Mouse (Mus musculus) hindbrain, embryonic 14.5 days (tissue): ENCODE measurements around the gene Rasd1. TPM values are rescaled to one million over a fixed set of nuclear protein-coding genes. Genes with fewer than 3 reads are reported as not detected.
"Not testable (repeated sequence)": the region's sequence is repeated elsewhere in the genome, so short reads cannot be mapped to it uniquely, and the experiment has no call there.

ENCODE experiments used
- ATAC-seq: fragments of 200-750 bp; cut with Nextera tagmentation; 2 replicates; pipeline ENCODE4 v1.8.0; 2017; ENCODE audit warnings: moderate number of reproducible peaks, mild to moderate bottlenecking, moderate TSS enrichment, moderate library complexity; ENCODE audit not compliant: low FRiP score
- DNase-seq: peaks from one replicate; pipeline ENCODE4 v3.0.0-alpha.2; 2015; ENCODE audit warnings: low spot score
- H3K27ac ChIP-seq: fragments of 300-500 bp; sonication (generic); 2 replicates; pipeline ENCODE4 v1.5.1; 2014; ENCODE audit warnings: mild to moderate bottlenecking, moderate library complexity
- H3K27me3 ChIP-seq: fragments of 300-500 bp; sonication (generic); 2 replicates; pipeline ENCODE4 v1.6.1; 2014; ENCODE audit warnings: mild to moderate bottlenecking, low read length, mixed read lengths; ENCODE audit not compliant: control insufficient read depth, insufficient read depth
- H3K36me3 ChIP-seq: fragments of 300-500 bp; sonication (generic); replicated peaks from 2 replicates; pipeline ENCODE4 v1.6.1; 2014; ENCODE audit not compliant: control insufficient read depth, insufficient read depth
- H3K4me1 ChIP-seq: fragments of 300-500 bp; sonication (generic); replicated peaks from 2 replicates; pipeline ENCODE4 v1.6.1; 2014; ENCODE audit warnings: antibody characterized with exemption, low read length, mixed read lengths; ENCODE audit not compliant: control insufficient read depth, insufficient read depth
- H3K4me2 ChIP-seq: fragments of 300-500 bp; sonication (generic); replicated peaks from 2 replicates; pipeline ENCODE4 v1.6.1; 2014; ENCODE audit warnings: mild to moderate bottlenecking, moderate library complexity
- H3K4me3 ChIP-seq: fragments of 300-500 bp; sonication (generic); replicated peaks from 2 replicates; pipeline ENCODE4 v1.5.1; 2014; ENCODE audit warnings: mild to moderate bottlenecking, low read length
- H3K9ac ChIP-seq: fragments of 300-500 bp; sonication (generic); 2 replicates; pipeline ENCODE4 v1.6.1; 2014
- H3K9me3 ChIP-seq: fragments of 300-500 bp; sonication (generic); 2 replicates; pipeline ENCODE4 v1.6.1; 2016; ENCODE audit warnings: low read length; ENCODE audit not compliant: control insufficient read depth
- WGBS: fragments of 180-500 bp; shearing (Covaris S2); extraction: QIAGEN DNeasy Blood & Tissue Kit; methylation state at CpG from one replicate; pipeline ENCODE4 v1.1.7; 2014; 5-methylcytosine and 5-hydroxymethylcytosine counted together
- polyA plus RNA-seq: library from polyadenylated mRNA; unstranded; fragments of >200 nt; fragmentation: Nextera tagmentation; extraction: Ambion mirVana; gene quantifications from 2 replicates; pipeline ENCODE4 v1.2.1, GENCODE M21; 2014

Rasd1 gene
- polyA plus RNA-seq, 1 experiment from 2014 or later, result 1.3 TPM

- Histone ChIP-seq H3K36me3 (no peaks in the 10 kb centered on the region), H3K9me3 (no peaks in the 10 kb centered on the region), H3K4me1 (peaks cover 16% of the 10 kb centered on the region), H3K4me2 (peak within 1 kb of the TSS; percentile 92), H3K27me3 (no peaks in the 10 kb centered on the region), H3K4me3 (peak within 1 kb of the TSS; percentile 99), H3K9ac (peak within 1 kb of the TSS; percentile 98), H3K27ac (peak within 1 kb of the TSS; percentile 89)
- DNase-seq, result peak; percentile 97
- WGBS, result under 1% methylated on average over 43 of the region's 43 CpGs
- peak; percentile 97 for ATAC-seq
Measured at GRCm38 (mm10) chr11:59947752-59948400, 16.9 kb downstream of the Rasd1 start, which contains the start of gene Med9. TSS of gene Med9 (plus strand) at chr11:59948206.

GRCm38 (mm10) chr11:59944855-59945254 is 19.9 kb downstream of the Rasd1 start:
- H3K27ac ChIP-seq, H3K27me3 ChIP-seq, H3K4me2 ChIP-seq, DNase-seq, H3K9me3 ChIP-seq, H3K36me3 ChIP-seq, H3K9ac ChIP-seq, ATAC-seq, H3K4me3 ChIP-seq: not testable (repeated sequence)
- peaks cover 16% of the 10 kb centered on the region for H3K4me1 ChIP-seq
- WGBS, result 90% methylated on average over 10 of the region's 10 CpGs

GRCm38 (mm10) chr11:59941391-59941790 is 23.4 kb downstream of the Rasd1 start:
- no peaks in the 10 kb centered on the region for H3K4me1 ChIP-seq
- H3K4me2 ChIP-seq, result no peak overlapping the region
- no peak overlapping the region for H3K9ac ChIP-seq
- no peaks in the 10 kb centered on the region for H3K36me3 ChIP-seq
- WGBS, result 26% methylated on average over 3 of the region's 3 CpGs
- no peak for ATAC-seq
- DNase-seq, result no peak
- no peak overlapping the region for H3K27ac ChIP-seq
- no peak overlapping the region for H3K4me3 ChIP-seq
- H3K9me3 ChIP-seq, result no peaks in the 10 kb centered on the region
- H3K27me3 ChIP-seq, result no peaks in the 10 kb centered on the region

- no peak overlapping the region for H3K9ac ChIP-seq
- H3K36me3 ChIP-seq, result no peaks in the 10 kb centered on the region
- H3K27me3 ChIP-seq, result no peaks in the 10 kb centered on the region
- ATAC-seq, result no peak
- no peak for DNase-seq
- no peaks in the 10 kb centered on the region for H3K4me1 ChIP-seq
- no peak overlapping the region for H3K4me3 ChIP-seq
- no peaks in the 10 kb centered on the region for H3K9me3 ChIP-seq
- WGBS, result 64% methylated on average over 3 of the region's 3 CpGs
- no peak overlapping the region for H3K27ac ChIP-seq
- H3K4me2 ChIP-seq, result no peak overlapping the region
Measured at GRCm38 (mm10) chr11:59940645-59941044, 24.1 kb downstream of the Rasd1 start.

DNA sequence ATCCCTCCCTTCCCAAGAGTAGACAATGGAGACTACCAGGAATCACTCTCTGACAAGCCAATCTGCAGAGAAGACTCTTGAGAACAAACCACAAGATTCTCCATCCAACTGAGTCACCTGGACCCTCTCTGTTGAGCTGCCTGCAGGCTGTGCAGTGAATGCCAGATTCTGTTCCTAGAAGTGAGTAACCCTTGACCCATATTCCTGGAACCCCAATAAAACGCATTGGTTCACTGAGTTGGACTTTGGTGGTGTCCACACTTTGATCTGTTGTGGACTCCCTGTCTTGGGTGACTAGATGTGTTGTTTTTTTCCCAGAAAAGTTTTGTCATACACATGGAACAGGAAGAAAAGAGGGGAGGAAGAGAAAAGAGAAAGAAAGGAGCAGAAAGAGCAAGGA is 24.9 kb downstream of the Rasd1 start:
- Histone ChIP-seq H3K36me3 (no peaks in the 10 kb centered on the region), H3K9ac (no peak overlapping the region), H3K9me3 (no peaks in the 10 kb centered on the region), H3K27ac (no peak overlapping the region), H3K27me3 (no peaks in the 10 kb centered on the region), H3K4me1 (no peaks in the 10 kb centered on the region), H3K4me2 (no peak overlapping the region), H3K4me3 (no peak overlapping the region)
- ATAC-seq (no peak), DNase-seq (no peak)
- WGBS, result 95% methylated on average over 1 of the region's 1 CpGs

DNA sequence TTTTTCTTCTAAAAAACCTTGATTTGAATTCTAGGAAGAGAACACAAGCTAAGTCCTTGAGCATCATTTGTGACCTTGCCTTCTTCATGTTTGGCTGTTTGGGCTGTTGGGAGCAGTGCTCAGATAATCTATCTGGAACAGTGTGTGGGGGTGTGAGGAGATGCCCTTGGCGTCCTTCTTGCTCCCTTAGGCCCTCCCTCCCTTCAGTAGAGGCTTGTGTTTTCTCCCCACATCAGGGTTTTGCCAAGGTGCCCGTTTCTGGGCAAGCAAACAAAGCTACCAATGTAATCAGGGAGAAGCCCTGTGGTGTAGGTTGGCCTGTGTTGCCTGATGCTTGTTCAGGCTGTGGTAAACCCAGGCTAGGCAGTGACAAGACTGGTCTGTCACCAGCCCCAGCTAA is 27.1 kb downstream of the Rasd1 start:
- no peak overlapping the region for H3K4me2 ChIP-seq
- 46% methylated on average over 2 of the region's 2 CpGs for WGBS
- 0 out of 2 replicates have a peak, but pooled peaks cover 2% of the 10 kb centered on the region for H3K4me1 ChIP-seq
- H3K27ac ChIP-seq, result no peak overlapping the region
- DNase-seq, result no peak
- no peak for ATAC-seq
- H3K4me3 ChIP-seq, result no peak overlapping the region
- no peaks in the 10 kb centered on the region for H3K9me3 ChIP-seq
- H3K36me3 ChIP-seq, result no peaks in the 10 kb centered on the region
- no peak overlapping the region for H3K9ac ChIP-seq
- no peaks in the 10 kb centered on the region for H3K27me3 ChIP-seq

GRCm38 (mm10) chr11:59937023-59937422 is 27.7 kb downstream of the Rasd1 start:
- Histone ChIP-seq H3K4me3 (no peak overlapping the region), H3K4me2 (no peak overlapping the region), H3K4me1 (0 out of 2 replicates have a peak, but pooled peaks cover 2% of the 10 kb centered on the region), H3K9ac (no peak overlapping the region), H3K9me3 (no peaks in the 10 kb centered on the region), H3K36me3 (no peaks in the 10 kb centered on the region), H3K27ac (no peak overlapping the region), H3K27me3 (no peaks in the 10 kb centered on the region)
- WGBS, result 71% methylated on average over 3 of the region's 3 CpGs
- DNase-seq (no peak), ATAC-seq (no peak)

DNA sequence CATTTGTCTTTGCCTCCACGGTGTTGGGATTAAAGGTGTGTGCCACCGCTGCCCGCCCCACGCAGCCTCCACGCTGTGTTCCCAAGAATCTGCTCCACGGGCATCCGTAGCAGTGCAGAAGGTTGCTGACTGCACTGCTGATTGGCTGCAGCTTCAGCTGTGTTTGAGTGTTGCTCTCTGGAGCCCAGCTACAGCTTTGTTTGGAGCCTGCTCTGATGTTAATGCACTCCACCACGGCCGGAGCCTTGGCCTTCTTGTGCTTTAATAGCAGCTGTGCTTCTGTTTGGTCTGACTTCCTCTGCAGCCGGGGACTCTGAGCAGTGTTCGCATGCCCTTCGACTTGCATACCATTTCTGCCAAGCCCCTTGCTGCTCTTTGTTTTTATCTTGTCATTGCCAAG is 30.8 kb downstream of the Rasd1 start:
- WGBS, result 42% methylated on average over 12 of the region's 12 CpGs
- Histone ChIP-seq H3K27me3 (no peaks in the 10 kb centered on the region), H3K4me2 (no peak overlapping the region), H3K9ac (0 out of 2 replicates have a peak overlapping the region, but pooled peaks have one; percentile 31), H3K9me3 (no peaks in the 10 kb centered on the region), H3K4me3 (no peak overlapping the region), H3K4me1 (0 out of 2 replicates have a peak, but pooled peaks cover 2% of the 10 kb centered on the region), H3K27ac (no peak overlapping the region), H3K36me3 (no peaks in the 10 kb centered on the region)
- peak; percentile 27 for DNase-seq
- no peak for ATAC-seq

DNA sequence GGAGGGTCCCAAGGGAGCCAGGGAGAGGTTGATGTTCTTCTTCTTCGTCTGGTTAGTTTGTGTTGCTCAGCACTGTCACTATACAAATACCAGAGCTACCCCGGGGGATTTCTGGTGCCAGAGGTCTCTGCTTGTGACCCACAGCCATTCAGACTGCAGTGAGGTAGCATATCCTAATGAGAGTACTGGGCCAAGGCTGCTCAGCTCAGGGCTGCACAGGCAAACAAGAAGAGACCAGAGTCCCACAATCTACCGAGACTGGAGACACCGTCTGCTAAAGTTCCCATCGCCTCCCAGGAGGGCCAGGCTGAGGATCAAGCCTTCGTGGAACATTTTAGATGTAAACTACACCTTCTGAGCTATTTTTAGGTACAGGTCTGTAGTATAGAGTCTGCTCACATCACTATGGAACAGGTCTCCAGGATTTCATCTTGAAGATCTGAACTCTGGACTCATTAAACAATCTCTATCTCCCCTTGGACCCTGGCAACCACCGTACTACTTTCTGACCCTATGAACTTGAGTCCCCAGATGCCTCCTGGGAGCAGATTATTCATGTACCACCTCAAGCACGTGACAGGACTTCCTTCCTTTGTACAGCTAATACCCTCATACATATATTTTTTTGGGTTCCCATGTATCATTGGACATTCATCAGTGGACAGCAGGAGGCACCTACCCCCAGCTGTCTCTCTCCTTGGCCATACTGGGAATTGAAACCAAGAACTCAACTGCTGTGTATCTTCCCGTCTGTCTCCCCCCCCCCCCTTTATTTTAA is 32.0 kb downstream of the Rasd1 start:
- no peak overlapping the region for H3K27ac ChIP-seq
- no peaks in the 10 kb centered on the region for H3K9me3 ChIP-seq
- WGBS, result 78% methylated on average over 9 of the region's 9 CpGs
- H3K9ac ChIP-seq, result no peak overlapping the region
- H3K4me2 ChIP-seq, result no peak overlapping the region
- H3K36me3 ChIP-seq, result no peaks in the 10 kb centered on the region
- H3K27me3 ChIP-seq, result no peaks in the 10 kb centered on the region
- ATAC-seq, result no peak
- no peak overlapping the region for H3K4me3 ChIP-seq
- 0 out of 2 replicates have a peak, but pooled peaks cover 2% of the 10 kb centered on the region for H3K4me1 ChIP-seq
- DNase-seq, result no peak
